Mouse (Mus musculus): Measurements from ENCODE around the gene Bicdl2.

DNA sequence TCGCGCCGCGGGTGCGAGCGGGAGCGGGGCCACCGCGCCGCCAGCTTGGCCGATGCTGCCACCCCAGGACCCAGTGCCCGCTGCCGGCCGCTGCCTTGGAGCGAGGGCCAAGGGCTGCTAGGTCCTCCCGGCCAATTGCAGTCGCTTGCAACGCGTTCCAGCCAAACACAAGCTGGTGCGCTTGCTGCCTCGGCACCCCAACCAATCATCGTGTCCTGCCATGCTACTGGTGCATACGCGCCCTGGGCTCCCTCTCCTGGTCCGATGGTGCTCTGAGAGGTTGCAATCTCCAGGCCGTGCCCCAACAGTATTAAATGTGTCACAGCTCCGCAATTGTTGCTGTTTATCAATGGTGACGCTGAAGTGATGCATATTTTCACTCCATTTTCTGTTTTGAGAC is 39.8 kb downstream of the Bicdl2 start:
- TF ChIP-seq CTCF (IDR thresholded peaks at IDR 0.05; ENCODE audit: control insufficient read depth, insufficient read depth, insufficient read length) (peak; percentile 93), USF1 (IDR thresholded peaks at IDR 0.05; ENCODE audit: low read depth) (no peak), MAX (IDR thresholded peaks at IDR 0.05) (peak; percentile 64), MYOD1 (IDR thresholded peaks at IDR 0.05; ENCODE audit: control insufficient read depth, insufficient read length, low read depth) (no peak), CEBPB (IDR thresholded peaks at IDR 0.05; ENCODE audit: low read depth) (no peak), MYOG (IDR thresholded peaks at IDR 0.05; ENCODE audit: control insufficient read depth, extremely low read depth, insufficient read length) (no peak)
